Mouse (Mus musculus) stomach, embryonic 16.5 days (tissue): ENCODE measurements at regions not wholly inside any gene's neighbourhood (a gene's known extent, or its start where the extent isn't known, plus 50 kb on each side); places are given as distances from the start of the nearest gene placed in this dataset.

ENCODE experiments used
- ATAC-seq: fragments of 200-750 bp; cut with Nextera tagmentation; 2 replicates; pipeline ENCODE4 v1.8.0; 2017; ENCODE audit warnings: moderate number of reproducible peaks, moderate TSS enrichment; ENCODE audit not compliant: insufficient read depth, low FRiP score
- H3K27ac ChIP-seq: fragments of 300-500 bp; sonication (generic); 2 replicates; pipeline ENCODE4 v1.5.1; 2014; ENCODE audit warnings: low read length
- H3K27me3 ChIP-seq: fragments of 300-500 bp; sonication (generic); 2 replicates; pipeline ENCODE4 v1.6.1; 2014; ENCODE audit warnings: low read length, control low read depth, mixed read lengths; ENCODE audit not compliant: control insufficient read depth, insufficient read depth
- H3K36me3 ChIP-seq: fragments of 300-500 bp; sonication (generic); 2 replicates; pipeline ENCODE4 v1.6.1; 2014; ENCODE audit warnings: low read length; ENCODE audit not compliant: control insufficient read depth, insufficient read depth
- H3K4me1 ChIP-seq: fragments of 300-500 bp; sonication (generic); 2 replicates; pipeline ENCODE4 v1.6.1; 2014; ENCODE audit warnings: low read length, control low read depth, mixed read lengths; ENCODE audit not compliant: control insufficient read depth, insufficient read depth
- H3K4me2 ChIP-seq: fragments of 300-500 bp; sonication (generic); 2 replicates; pipeline ENCODE4 v1.6.1; 2014; ENCODE audit warnings: low read depth, low read length, mixed read lengths
- H3K4me3 ChIP-seq: fragments of 300-500 bp; sonication (generic); replicated peaks from 2 replicates; pipeline ENCODE4 v1.5.1; 2014; ENCODE audit warnings: mild to moderate bottlenecking, low read length
- H3K9ac ChIP-seq: fragments of 300-500 bp; sonication (generic); 2 replicates; pipeline ENCODE4 v1.6.1; 2014; ENCODE audit warnings: low read length
- H3K9me3 ChIP-seq: fragments of 300-500 bp; sonication (generic); replicated peaks from 2 replicates; pipeline ENCODE4 v1.6.1; 2016; ENCODE audit warnings: low read length, control low read depth; ENCODE audit not compliant: control insufficient read depth
- WGBS: fragments of 180-500 bp; shearing (Covaris S2); extraction: QIAGEN DNeasy Blood & Tissue Kit; methylation state at CpG from one replicate; pipeline ENCODE4 v1.1.7; 2014; 5-methylcytosine and 5-hydroxymethylcytosine counted together

- no peak overlapping the region for H3K9ac ChIP-seq
- H3K27ac ChIP-seq: no peak overlapping the region
- H3K9me3 ChIP-seq: no peaks in the 10 kb centered on the region
- H3K36me3 ChIP-seq: no peaks in the 10 kb centered on the region
- H3K4me1 ChIP-seq: peaks cover 23% of the 10 kb centered on the region
- no peak for ATAC-seq
- H3K4me3 ChIP-seq: no peak overlapping the region
- no peaks in the 10 kb centered on the region for H3K27me3 ChIP-seq
- WGBS: 14% methylated on average over 3 of the region's 3 CpGs
- H3K4me2 ChIP-seq: no peak overlapping the region
Measured at GRCm38 (mm10) chr7:37360171-37360570, 413.3 kb downstream of the Zfp536 start.

GRCm38 (mm10) chr7:37361802-37362441, 411.5 kb downstream of the Zfp536 start:
- Histone ChIP-seq H3K4me2 (peak overlapping the region; percentile 72), H3K4me3 (peak overlapping the region; percentile 44), H3K4me1 (peaks cover 23% of the 10 kb centered on the region), H3K9ac (peak overlapping the region; percentile 67), H3K27ac (peak overlapping the region; percentile 85), H3K9me3 (no peaks in the 10 kb centered on the region), H3K27me3 (no peaks in the 10 kb centered on the region), H3K36me3 (no peaks in the 10 kb centered on the region)
- WGBS: 2% methylated on average over 16 of the region's 16 CpGs
- peak; percentile 61 for ATAC-seq

DNA sequence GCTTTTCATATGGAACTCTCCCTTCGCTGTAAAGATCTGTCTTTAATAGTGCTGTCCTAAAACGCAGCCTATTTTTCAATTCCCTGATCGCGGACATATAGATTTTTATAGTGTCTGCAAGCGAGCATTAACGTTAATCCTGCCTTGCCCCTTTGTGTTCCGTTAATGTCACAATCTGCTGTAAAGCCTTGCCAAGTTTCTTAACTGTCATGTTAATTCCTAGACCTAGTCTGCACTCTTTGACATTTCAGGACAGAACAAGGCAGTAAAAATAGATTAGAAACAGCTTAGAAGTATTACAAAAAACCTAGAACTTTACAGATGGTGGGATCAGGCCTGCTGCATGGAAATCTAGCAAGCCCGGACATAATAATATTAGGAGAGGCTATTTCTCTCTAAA, 410.6 kb downstream of the Zfp536 start:
- Histone ChIP-seq H3K4me3 (peak overlapping the region; percentile 44; the same call in 1 of the 2 replicates), H3K27ac (peak overlapping the region; percentile 85), H3K9me3 (no peaks in the 10 kb centered on the region), H3K27me3 (no peaks in the 10 kb centered on the region), H3K36me3 (no peaks in the 10 kb centered on the region), H3K4me1 (peaks cover 23% of the 10 kb centered on the region), H3K9ac (no peak overlapping the region), H3K4me2 (peak overlapping the region; percentile 72)
- no peak for ATAC-seq
- WGBS: 22% methylated on average over 8 of the region's 8 CpGs

GRCm38 (mm10) chr7:37363629-37364175, 409.7 kb downstream of the Zfp536 start:
- 17% methylated on average over 10 of the region's 10 CpGs for WGBS
- Histone ChIP-seq H3K27me3 (no peaks in the 10 kb centered on the region), H3K4me3 (no peak overlapping the region), H3K4me1 (peaks cover 23% of the 10 kb centered on the region), H3K36me3 (no peaks in the 10 kb centered on the region), H3K9ac (peak overlapping the region; percentile 19; the same call in 1 of the 2 replicates), H3K27ac (peak overlapping the region; percentile 85), H3K9me3 (no peaks in the 10 kb centered on the region), H3K4me2 (no peak overlapping the region)
- no peak for ATAC-seq

GRCm38 (mm10) chr7:37364221-37364620, 409.2 kb downstream of the Zfp536 start:
- no peak for ATAC-seq
- Histone ChIP-seq H3K27me3 (no peaks in the 10 kb centered on the region), H3K27ac (peak overlapping the region; percentile 85; the same call in 1 of the 2 replicates), H3K4me2 (no peak overlapping the region), H3K9ac (no peak overlapping the region), H3K36me3 (no peaks in the 10 kb centered on the region), H3K4me3 (no peak overlapping the region), H3K9me3 (no peaks in the 10 kb centered on the region), H3K4me1 (peaks cover 23% of the 10 kb centered on the region)
- WGBS: 35% methylated on average over 9 of the region's 9 CpGs

- no peak overlapping the region for H3K4me2 ChIP-seq
- no peak overlapping the region for H3K4me3 ChIP-seq
- no peak overlapping the region for H3K9ac ChIP-seq
- no peaks in the 10 kb centered on the region for H3K9me3 ChIP-seq
- WGBS: 61% methylated on average over 19 of the region's 19 CpGs
- ATAC-seq: no peak
- H3K36me3 ChIP-seq: no peaks in the 10 kb centered on the region
- no peaks in the 10 kb centered on the region for H3K27me3 ChIP-seq
- peaks cover 23% of the 10 kb centered on the region for H3K4me1 ChIP-seq
- no peak overlapping the region for H3K27ac ChIP-seq
Measured at GRCm38 (mm10) chr7:37366006-37366405, 407.4 kb downstream of the Zfp536 start.

DNA sequence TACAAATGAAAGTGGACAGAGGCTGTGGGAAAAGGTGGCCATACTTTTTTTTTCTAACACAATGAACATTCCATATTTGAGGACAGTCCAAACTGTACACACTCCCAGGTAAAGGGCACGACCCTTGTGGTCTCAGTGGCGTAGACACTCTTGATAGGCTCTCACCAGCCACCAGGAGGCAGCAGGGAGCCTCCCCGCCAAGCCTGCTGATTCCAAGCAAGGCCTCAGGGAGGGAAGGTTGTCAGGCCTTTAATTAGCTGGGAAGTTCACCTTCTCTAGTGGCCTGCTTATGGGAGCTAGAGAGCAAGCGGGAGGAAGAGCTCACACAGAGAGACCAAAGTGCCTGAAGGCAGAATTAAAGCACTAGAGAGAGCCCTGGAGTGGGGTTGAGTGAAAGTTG, 403.7 kb downstream of the Zfp536 start:
- Histone ChIP-seq H3K9ac (no peak overlapping the region), H3K36me3 (no peaks in the 10 kb centered on the region), H3K4me2 (no peak overlapping the region), H3K4me3 (no peak overlapping the region), H3K4me1 (no peaks in the 10 kb centered on the region), H3K27ac (no peak overlapping the region), H3K27me3 (no peaks in the 10 kb centered on the region), H3K9me3 (no peaks in the 10 kb centered on the region)
- ATAC-seq: no peak
- WGBS: 62% methylated on average over 4 of the region's 4 CpGs

DNA sequence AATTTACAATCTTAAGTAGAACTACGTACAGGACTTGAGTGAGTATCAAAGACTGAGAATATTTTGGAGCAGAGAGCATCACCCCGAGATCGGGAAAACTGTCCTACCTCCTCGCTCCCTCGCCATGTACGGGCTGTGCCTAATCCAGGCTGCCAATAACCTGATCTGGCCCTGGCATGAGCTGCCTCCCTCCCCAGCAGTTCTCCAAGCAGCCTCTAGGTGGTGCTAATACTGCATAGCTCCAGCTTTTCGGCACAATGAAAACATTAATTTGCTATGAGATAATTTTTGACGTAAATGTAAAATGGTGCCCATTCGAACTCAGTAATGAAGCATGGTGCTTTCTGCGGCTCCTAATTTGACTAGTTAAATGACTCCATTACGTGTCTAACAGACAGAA, 399.6 kb downstream of the Zfp536 start:
- H3K27ac ChIP-seq: no peak overlapping the region
- no peak for ATAC-seq
- peak overlapping the region; percentile 30 for H3K4me2 ChIP-seq
- H3K4me1 ChIP-seq: peaks cover 10% of the 10 kb centered on the region; the same call in 1 of the 2 replicates
- no peaks in the 10 kb centered on the region for H3K27me3 ChIP-seq
- 8% methylated on average over 11 of the region's 11 CpGs for WGBS
- H3K9ac ChIP-seq: no peak overlapping the region
- H3K36me3 ChIP-seq: no peaks in the 10 kb centered on the region
- no peaks in the 10 kb centered on the region for H3K9me3 ChIP-seq
- no peak overlapping the region for H3K4me3 ChIP-seq

- no peak overlapping the region for H3K4me3 ChIP-seq
- no peak overlapping the region for H3K27ac ChIP-seq
- H3K36me3 ChIP-seq: no peaks in the 10 kb centered on the region
- no peak overlapping the region for H3K9ac ChIP-seq
- no peak for ATAC-seq
- peaks cover 10% of the 10 kb centered on the region; the same call in 1 of the 2 replicates for H3K4me1 ChIP-seq
- WGBS: 64% methylated on average over 9 of the region's 9 CpGs
- no peak overlapping the region for H3K4me2 ChIP-seq
- H3K27me3 ChIP-seq: no peaks in the 10 kb centered on the region
- H3K9me3 ChIP-seq: no peaks in the 10 kb centered on the region
Measured at GRCm38 (mm10) chr7:37375044-37375443, 398.4 kb downstream of the Zfp536 start.
